Mouse (Mus musculus): ENCODE data around the gene Sept11. TPM values are rescaled to one million over a fixed set of nuclear protein-coding genes. Genes with fewer than 3 reads are reported as not detected.

Sept11 gene
- total RNA-seq, 2 experiments from 2014 or later = 38.7 to 44.5 TPM

DNA sequence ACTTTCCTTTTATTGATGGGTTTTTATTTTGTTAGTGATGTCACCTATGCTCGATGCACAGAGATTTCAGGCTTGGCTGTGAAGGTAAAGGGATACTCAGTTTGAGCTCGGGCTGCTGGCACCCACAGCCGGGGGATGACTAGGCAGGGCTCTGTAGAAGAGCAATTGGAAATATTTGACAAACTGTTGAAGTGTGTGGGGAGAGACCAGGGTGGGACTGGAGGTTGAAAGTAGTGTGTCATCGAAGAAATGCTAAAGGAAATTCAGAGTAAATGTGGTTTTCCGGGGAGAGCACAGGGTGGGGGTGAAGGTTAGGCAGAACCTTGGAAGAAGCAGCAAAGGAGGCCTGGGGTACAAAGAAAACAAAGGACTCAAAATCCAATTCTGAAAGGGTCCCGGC lies 58.7 kb downstream of the Sept11 start:
- ATAC-seq (replicated peaks; ENCODE audit: low FRiP score, low TSS enrichment, poor library complexity, severe bottlenecking) = no peak

DNA sequence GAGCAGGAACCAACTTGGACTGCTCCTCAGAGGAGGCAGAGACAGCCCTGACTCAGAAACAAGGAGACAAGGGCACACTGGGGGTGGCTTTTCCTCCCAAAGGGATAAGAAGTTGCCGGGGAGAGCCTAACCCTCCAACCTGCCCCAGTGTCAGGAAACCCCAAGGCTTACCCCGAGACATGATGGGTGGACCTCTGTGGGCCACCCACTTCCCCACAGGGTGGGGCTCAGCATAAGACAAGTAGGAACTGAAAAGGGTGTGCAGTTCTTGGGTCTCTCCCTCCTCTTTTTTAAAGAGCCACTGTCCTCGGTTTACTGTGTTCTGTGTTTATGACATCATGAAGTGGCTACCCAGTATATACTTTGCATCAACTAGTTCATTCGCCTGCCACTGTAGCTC lies 59.2 kb downstream of the Sept11 start:
- ATAC-seq (replicated peaks; ENCODE audit: low FRiP score, low TSS enrichment, poor library complexity, severe bottlenecking) = peak; percentile 49

DNA sequence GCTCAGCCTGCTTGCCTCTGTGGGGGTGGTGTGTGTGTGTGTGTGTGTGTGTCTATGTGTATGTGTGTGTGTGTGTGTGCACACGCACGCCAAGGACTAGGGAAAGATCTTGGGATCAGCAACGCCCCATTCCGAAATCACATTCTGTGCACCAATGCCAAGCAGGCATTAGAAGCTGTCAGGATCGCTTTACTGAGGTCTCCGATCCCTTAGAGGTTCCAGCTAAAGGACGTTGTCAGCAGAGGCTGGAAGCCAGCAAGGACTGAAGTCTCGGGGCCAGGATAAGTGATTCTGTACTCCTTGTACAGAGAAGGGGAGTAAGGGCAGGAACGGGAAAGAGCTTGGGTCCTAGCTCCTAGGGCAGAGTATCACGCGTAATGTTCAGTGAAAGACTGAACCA lies 61.2 kb downstream of the Sept11 start:
- no peak for ATAC-seq (replicated peaks; ENCODE audit: low FRiP score, low TSS enrichment, poor library complexity, severe bottlenecking)

DNA sequence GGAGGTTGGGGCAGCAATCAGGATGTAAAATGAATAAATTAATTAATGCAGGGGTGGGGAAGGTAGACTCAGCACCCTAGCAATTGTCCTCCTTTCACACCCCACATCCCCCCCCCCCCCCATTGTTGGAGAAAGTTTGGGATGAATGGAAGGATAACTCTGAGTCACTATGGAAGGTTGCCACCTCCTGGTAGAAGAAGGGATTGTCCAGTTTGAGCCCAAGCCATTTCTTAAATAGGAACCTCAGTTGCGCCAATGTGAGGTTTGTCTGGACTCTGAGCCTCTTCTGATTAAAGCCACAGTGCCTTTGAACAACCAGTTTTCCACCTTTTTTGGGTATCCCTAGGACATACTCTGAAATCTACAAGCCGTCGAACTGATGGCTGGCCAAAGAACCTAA lies 70.3 kb downstream of the Sept11 start:
- peak; percentile 45; the same call in 1 of the 2 replicates for ATAC-seq (replicated peaks; ENCODE audit: low FRiP score, low TSS enrichment, poor library complexity, severe bottlenecking)

DNA sequence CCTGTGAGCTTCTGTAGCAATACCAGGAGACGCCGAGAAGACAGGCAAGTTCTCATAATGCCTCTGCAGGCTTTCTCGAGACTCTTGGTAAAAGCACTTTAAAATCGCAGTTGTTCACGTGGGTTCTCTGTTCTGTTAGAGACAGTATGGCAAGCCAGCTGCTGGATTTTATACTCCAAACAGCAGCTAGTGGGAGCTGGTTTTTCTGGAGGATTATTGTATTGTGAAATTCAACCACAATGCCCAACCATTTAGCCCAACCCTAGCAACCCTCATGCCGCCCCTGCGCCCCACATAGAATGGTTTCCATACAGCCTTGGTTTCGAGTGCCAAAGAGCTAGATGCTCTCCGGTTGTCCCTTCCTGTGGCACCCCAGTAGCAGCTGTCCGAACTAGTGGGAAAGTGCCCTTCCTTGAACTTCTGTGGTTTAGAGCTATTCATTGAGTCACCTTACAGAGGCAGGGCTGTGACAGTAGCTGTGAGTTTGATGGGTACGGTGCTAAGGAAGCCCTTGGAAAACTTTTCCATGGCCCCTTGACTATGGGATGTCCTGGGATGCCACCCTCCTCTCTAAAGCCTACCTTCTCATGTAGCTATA lies 74.8 kb downstream of the Sept11 start:
- ATAC-seq (replicated peaks; ENCODE audit: low FRiP score, low TSS enrichment, poor library complexity, severe bottlenecking) = no peak

DNA sequence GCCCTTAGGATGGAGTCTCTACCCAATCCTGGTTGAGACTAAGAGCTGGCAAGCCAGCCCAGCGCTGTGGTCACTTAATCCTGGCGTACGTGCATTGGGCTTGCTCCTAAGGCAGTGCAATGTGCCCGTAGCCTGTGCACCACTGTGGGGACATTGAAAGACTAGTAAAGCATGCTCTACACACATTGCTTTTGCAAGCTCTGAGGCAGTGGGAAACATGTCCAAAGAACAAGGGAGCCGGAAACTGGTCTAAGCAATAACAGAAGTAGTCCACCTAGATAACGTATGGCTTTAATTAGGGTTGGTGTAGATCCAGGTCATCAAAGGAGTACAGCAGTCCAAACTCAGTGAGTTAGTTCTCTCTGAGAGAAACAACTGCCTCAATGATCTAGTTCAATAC lies 75.4 kb downstream of the Sept11 start:
- ATAC-seq (replicated peaks; ENCODE audit: low FRiP score, low TSS enrichment, poor library complexity, severe bottlenecking) = no peak

DNA sequence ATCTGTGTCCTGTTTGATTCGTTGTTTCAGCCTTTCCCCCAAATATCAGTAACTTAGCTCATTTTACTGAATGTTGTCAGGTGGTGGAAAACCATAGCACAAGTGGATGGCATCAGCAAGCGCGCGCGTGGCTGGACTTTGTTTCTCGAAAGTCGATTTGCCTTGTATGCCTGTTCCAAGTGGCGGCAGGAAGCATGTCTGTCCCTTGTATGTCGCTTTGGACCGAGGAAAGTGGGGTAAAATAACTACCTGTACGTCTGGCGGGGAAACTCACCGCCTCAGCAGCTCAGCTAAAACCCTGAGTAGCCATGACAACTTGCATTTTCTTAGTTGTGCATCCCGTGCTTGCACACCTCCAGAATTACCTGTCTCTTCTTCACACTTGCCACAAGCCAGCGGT lies 78.2 kb downstream of the Sept11 start:
- no peak for ATAC-seq (replicated peaks; ENCODE audit: low FRiP score, low TSS enrichment, poor library complexity, severe bottlenecking)

DNA sequence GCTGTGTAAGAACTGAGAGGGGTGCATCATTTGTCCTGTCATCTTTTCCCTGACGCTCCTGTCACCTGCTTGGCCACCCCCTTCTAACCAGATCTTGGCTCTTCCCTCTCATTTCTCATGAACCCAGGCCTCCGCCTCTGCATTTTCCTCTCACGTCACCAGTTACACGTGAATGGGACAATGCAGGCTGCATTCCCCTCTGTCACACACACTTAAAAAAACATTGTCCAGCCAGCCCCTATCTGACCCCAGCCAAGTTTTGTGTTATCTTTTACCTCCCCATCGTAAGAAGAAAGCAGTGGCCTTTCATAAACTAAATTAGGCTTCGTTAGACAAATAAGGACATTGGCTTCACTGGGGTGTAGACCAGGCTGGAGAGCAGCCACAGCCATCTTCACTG lies 79.3 kb downstream of the Sept11 start:
- no peak for ATAC-seq (replicated peaks; ENCODE audit: low FRiP score, low TSS enrichment, poor library complexity, severe bottlenecking)

DNA sequence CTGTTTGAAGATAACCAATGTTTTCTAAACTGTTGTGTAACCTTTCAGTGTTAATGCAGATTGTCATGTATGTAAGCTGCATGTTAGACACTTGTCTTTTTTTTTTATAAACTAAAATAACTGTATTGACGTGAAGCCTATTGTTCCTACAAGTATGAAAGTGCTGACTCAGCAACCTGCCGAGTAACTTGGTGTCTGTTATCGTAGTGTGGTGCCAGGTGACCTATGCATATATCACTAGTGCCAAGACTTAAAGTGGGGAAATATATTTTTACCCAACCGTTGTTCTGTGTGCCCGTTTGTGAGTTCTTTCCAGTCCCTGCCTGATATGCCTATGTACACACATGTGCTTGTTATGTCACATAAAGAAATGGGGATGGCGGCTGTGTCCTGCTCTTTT lies 81.4 kb downstream of the Sept11 start:
- ATAC-seq (replicated peaks; ENCODE audit: low FRiP score, low TSS enrichment, poor library complexity, severe bottlenecking) = no peak

DNA sequence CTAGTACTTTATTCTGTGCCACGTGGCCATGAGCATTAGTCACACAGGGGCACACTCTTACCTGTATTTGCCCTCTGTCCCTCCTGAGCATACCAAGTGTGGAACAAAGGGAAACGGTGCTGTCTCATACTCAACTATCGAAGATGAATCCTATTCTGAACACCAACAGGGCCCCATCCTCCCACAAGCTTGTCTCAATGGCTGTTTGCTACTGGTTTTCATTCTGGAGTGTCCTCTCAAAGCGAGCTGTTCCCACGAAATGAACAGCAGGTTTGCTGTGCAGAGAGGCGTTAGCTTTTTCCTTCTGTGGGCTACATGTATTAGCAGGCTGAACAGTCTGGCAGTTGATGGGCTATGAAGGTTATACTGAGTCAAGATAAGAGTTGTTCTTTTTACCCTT lies 85.4 kb downstream of the Sept11 start:
- no peak for ATAC-seq (replicated peaks; ENCODE audit: low FRiP score, low TSS enrichment, poor library complexity, severe bottlenecking)

DNA sequence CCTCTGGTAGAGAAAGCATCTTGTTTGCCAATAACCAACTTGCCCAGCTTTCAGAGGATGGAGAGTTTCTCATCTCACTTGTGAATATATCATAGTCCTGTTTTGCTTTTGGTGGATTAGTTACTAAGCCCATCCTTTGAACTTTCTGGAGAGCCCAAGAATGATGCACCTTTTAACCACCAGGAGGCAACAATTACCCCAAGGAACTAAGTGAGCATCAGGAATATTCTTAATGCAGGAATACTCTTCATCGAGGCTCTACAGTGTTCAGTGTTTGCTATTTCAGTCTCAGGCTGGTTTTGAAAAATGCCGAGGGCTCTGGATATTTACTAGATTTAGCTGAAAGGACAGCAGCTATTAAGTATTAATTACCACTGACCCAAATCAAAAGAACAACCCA lies 87.0 kb downstream of the Sept11 start:
- peak; percentile 64 for ATAC-seq (replicated peaks; ENCODE audit: low FRiP score, low TSS enrichment, poor library complexity, severe bottlenecking)

DNA sequence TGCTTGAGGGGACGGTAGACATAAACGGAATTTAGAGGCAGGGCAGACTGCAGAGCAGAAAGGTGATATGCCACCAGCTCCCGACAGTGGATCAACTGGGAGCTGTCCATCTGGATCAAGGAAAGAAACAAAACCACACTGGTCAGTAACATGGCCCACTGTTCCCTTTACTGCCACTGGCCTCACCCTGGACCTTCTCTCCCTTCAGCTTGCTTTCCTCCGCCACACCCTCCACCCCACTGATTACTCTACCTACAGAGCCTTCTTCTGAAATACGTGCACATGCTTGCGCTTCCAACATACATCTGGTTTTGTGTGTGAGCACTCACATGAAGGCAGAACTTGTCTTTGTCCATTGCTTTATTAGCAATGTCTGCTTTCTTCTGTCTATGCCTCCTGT lies 90.1 kb downstream of the Sept11 start:
- no peak for ATAC-seq (replicated peaks; ENCODE audit: low FRiP score, low TSS enrichment, poor library complexity, severe bottlenecking)

DNA sequence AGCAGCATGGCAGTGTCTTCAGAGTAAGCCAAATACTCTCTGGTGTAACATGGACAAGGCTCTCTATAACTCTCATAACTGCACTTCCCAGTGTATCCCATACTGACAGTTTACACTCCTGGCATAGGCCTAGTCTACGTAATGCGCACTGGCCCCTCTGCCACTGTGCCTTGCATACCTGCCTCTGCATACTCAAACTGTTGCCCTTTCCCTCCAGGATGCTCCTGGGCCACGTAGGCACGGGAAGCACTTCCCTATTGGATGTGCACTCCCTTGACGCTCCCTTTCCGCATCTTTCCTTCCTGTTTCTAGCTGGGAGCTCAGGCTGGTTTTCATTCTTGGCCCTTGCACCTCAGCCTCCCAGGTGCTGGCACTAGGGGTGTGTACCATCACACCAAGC lies 91.3 kb downstream of the Sept11 start:
- no peak for ATAC-seq (replicated peaks; ENCODE audit: low FRiP score, low TSS enrichment, poor library complexity, severe bottlenecking)

DNA sequence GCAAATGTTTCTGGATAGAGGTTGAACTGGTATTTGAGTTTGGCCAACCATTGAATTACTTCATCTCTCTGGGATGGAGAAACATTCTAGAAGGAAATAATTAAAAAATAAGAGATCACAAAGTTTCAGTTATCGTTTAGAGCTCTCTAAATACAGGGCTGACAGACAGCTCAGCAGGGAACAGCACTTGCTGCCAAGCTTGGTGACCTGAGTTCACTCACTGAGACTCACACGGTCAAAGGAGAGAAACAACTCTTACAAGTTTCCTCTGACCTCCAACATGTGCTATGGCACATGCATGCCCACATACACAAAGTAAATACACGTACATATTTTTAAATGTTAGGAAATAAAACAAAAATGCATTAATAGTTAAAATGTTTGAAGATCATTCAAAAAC lies 96.4 kb downstream of the Sept11 start:
- no peak for ATAC-seq (replicated peaks; ENCODE audit: low FRiP score, low TSS enrichment, poor library complexity, severe bottlenecking)

DNA sequence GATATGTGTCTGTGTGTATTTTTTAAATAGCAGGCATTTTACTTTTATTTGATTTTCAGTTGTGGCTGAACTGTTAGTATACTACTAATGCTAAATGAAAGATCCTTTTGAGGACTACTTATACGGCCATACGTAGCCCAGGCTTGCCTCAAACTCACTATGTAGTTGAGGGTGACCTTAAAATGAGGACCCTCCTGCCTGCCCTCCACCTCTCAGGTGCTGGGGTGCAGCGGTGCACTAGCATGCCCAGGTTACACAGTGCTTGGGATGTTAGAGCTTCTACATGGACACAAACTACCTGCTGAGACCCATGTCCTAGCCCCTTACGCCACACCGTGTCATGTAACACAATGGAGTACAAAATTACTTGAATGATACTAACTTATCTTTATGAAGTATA lies 97.2 kb downstream of the Sept11 start:
- ATAC-seq (replicated peaks; ENCODE audit: low FRiP score, low TSS enrichment, poor library complexity, severe bottlenecking) = no peak

DNA sequence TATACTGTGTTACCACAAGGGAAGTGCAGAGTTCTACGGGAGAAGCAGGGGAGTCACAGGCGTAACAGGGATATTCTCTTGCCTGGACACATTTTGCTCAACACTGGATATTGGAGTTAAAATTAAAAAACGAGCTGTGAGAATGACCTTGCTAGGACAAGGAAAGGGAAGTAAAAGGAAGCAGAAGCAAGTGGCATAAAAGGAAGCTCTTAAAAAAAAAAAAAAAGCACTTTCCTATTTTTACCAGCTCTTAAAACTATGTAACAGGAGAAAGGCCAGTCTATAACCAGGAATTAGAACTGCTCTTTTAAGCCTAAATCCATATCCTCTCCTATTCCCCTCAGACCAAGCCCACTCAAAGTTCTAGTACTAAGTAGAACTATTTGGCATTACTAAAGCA lies 105.0 kb downstream of the Sept11 start:
- ATAC-seq (replicated peaks; ENCODE audit: low FRiP score, low TSS enrichment, poor library complexity, severe bottlenecking) = no peak

DNA sequence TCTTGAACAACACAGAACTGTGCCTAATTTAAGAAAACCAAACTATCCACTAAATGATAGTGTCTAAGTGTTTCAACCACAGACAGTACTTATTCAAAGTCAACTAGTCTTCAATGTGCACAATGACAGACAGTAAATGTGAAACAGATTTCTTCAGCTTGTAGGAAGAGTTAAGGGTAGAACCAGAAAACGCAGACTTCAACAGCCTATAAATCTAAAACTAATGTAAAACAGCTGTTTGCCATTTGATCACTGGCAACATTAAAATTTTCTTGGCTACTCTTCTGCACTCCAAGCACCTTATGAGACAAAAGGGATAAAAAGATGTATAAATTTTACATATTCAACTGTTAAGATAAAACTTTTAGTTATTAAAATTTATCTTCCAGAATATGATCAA lies 107.9 kb downstream of the Sept11 start:
- no peak for ATAC-seq (replicated peaks; ENCODE audit: low FRiP score, low TSS enrichment, poor library complexity, severe bottlenecking)

DNA sequence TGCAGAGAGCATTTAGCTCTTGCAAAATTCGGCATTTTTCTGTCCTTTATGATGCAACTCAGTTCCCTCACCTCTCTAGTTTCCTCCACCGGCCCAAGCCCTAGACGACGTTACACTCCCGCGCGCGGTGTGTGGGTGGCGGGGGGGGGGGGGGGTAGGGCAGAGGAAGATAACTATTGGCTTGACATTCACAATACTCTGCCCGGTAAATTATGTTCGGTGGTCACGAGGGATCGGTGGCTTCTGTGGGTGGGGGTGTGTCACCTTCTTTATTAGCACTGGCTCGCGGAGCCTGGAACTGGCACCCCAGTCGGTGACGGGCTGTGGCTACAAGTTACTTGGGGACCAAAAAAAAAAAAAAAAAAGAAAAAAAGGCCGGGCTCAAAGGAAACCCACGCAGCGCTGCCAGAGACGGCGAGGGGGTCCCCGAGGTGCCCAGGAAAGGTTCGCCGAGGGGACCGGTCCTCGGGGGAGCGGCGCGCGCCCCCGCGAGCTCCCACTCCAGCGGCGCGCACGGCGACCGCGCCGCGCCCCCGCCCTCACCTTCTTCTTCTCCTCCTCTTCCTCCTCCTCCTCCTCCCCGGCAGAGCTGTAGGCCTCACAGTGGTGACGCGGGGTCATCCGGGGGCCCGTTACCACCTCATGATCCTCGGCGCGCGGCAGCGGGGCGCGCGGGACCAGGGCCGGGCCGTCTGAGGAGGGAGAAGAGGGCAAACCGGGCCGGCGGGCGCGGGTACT lies 112.3 kb downstream of the Sept11 start:
- peak; percentile 50 for ATAC-seq (replicated peaks; ENCODE audit: low FRiP score, low TSS enrichment, poor library complexity, severe bottlenecking)

DNA sequence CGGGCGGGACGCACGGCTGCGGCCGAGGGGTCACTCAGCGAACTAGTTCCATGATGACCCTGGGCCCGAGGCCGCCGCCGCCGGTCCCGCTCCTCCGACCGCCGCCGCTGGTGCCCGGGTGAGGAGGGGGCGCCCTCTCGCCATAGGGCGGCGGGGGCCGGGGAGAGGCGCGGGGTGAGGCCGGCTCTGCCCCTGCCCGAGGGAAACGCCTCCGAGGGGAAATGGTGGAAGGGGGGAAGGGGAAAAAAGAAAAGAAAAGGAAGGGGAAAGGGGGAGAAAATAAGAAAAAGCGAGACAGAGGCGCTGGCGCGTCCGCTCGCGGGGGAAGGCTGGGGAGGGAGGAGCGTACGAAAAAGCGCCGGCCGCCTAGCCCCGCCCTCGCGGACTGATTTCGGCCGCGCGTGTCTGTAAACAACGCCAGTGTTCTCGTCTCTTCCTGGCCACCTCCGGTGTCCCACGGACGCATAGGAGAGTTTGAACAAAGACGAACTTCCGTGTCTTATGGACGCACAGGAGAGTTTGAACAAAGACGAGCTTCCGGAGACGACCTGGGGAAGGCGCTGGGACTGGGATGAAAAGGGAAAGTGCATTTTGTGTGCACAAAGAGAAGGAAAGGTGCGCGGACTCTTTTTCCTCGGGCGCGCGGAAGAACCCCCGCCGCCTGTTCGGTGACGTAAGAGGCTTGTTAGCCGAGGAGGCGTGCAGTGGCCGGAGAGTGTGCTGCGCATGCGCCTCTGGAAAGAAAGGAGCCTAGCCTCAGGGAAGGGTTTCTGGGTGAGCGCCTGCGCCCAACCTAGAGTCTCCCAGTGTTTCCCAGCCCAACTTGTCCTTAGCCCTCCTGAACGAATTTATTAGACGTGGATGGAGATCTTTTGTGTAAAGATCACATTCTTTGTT lies 113.1 kb downstream of the Sept11 start, which contains the start of the genes Ccni and 2010109A12Rik:
TSS of gene Ccni (minus strand) at position 387 of the 897 bp plus-strand sequence.
TSS of gene 2010109A12Rik (plus strand) at position 410 of the 897 bp plus-strand sequence.
- ATAC-seq (replicated peaks; ENCODE audit: low FRiP score, low TSS enrichment, poor library complexity, severe bottlenecking) = peak; percentile 94

DNA sequence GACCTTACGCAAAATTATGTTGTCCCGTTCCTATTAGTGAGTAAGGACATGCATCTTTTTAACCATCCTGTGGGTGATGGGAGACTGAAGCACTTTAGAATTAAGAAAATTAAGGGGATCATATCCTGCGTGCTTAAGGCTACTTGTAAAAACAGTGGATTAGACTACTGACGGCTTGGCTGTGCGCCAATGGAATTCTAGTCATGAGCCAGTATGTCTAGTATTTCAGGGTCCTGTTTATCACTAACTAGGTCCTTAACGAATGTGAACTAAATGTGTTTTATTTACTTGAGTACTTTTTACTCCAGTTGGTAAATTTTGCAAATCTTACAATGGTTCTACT lies 113.7 kb downstream of the Sept11 start:
- peak; percentile 23 for ATAC-seq (replicated peaks; ENCODE audit: low FRiP score, low TSS enrichment, poor library complexity, severe bottlenecking)
